Mouse (Mus musculus) lung, adult 2 months (tissue): ENCODE data around the gene Aip.

ENCODE experiments used
- CTCF ChIP-seq: fragments of 200-500 bp; IDR thresholded peaks from 2 replicates; pipeline ENCODE4 v1.5.1; 2011; ENCODE audit warnings: mild to moderate bottlenecking, low read length, control low read depth; ENCODE audit not compliant: insufficient read depth
- POLR2A ChIP-seq: fragments of 200-500 bp; IDR thresholded peaks from 2 replicates; pipeline ENCODE4 v1.6.1; 2011; ENCODE audit warnings: low read depth, mild to moderate bottlenecking, control low read depth, low read length, borderline replicate concordance; ENCODE audit errors: extremely low read depth

DNA sequence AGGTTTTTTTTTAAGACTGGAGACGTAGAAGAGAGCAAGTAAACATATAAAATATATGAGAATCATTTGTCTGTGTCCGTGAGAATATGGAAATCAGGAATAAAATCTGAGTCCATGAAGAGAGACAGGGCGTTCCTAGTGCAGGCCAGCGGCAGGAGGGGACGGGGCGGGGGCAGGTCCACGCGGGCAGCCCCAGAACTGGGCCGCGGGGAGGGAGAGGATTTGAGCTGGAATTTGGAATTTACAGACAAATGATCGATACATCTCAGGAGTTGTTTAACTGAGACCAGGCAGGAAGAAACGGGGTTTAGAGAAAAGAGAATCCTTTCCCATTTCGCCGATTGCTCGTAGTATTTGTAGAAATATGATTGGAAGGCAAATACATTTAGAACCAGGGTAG lies 55.3 kb downstream of the Aip start:
- no peak for TF ChIP-seq CTCF
- TF ChIP-seq POLR2A: no peak
